Mouse (Mus musculus) v-Abl transformed pro-B cells (cell line): ENCODE measurements around the gene Serinc2.

Source experiments
- in situ Hi-C, 2 experiments: fragments of 400-800 bp; cut with MboI; formaldehyde crosslinking; loops; one replicate each; pipeline ENCODE4 v1.15.1; 2025; ENCODE audit not compliant: unreplicated experiment in 2 of 2

Gene Serinc2

DNA sequence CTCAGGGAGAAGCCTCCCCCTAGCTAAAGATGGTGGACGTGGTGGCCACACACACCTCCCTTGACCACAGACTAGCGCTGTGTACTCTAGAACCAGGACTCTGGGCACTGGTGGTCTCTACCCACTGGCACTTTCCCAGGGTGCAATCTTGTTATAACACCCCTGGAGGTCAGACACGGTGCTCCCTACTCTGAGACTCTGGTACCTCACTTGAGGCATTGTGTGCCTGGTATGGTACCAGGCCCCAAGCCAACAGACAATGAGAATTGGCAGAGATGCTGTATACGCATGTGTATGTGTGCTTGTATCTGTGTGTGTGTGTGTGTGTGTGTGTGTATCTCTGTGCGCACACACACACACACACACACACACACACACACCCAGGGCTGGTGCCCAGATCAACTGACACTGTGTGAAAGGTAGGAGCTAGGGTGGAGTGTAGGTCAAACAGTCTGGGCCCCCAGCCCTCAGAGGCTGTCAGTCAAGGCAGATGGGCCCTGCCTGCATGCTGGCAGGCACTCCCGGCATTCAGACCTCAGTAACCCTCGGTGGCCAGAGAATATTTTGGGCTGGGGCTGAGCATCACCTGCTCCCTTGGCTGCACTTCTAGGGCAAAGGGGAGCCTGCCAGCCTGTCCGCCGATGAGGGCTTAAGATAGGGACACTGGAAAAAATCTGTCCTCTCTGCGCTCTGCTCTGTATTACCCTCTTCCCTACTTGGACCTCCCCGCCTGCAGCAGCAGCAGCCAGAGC is 20.0 kb upstream of the Serinc2 start:
- in situ Hi-C loops, result loop anchor here in 1 of 2 experiments (5.0 kb wide), 1 partner anchor 582 kb away; no protein-coding TSS in a partner anchor

GRCm38 (mm10) chr4:130297123-130297529 is 18.1 kb upstream of the Serinc2 start:
- in situ Hi-C loops, result loop anchor here in 1 of 2 experiments (5.0 kb wide), 1 partner anchor 580 kb away; no protein-coding TSS in a partner anchor

DNA sequence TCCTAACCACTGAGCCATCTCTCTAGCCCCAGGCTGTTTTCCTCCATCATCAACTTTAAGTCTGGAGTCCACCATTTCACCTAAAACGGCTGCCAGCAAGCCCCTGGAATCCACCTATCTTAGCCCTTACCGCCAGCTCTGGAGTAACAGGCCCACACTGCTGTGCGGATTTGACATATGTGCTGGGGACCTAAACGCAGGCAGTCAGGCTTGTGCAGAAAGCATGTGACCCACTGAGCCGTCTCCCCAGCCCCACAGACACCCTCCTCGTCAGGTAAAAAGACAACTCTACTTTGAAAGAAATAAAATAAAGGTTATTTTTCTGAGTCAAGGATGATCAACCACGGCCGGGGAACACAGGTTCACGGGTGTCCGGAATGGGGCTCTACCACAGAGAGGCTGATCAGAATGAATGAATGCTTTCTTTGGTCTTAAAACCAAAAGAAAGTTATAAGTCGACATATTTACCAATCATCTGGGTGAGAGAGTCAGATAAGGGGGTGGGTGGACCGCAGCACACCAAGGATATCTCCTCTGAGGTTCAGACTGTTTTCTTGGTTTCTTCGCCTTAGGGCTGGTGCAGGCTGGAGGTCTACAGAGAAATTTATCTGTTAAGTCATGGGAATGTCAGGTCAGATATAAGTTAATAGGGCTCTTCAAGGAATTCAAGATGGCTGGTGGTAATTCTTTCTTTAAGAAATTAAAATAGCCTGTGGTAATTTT is 17.4 kb upstream of the Serinc2 start:
- in situ Hi-C loops, result loop anchor here in 1 of 2 experiments (5.0 kb wide), 1 partner anchor 579 kb away; no protein-coding TSS in a partner anchor

GRCm38 (mm10) chr4:130295047-130295745 is 16.2 kb upstream of the Serinc2 start:
- in situ Hi-C loops, result loop anchor here in 1 of 2 experiments (5.0 kb wide), 1 partner anchor 578 kb away; no protein-coding TSS in a partner anchor

DNA sequence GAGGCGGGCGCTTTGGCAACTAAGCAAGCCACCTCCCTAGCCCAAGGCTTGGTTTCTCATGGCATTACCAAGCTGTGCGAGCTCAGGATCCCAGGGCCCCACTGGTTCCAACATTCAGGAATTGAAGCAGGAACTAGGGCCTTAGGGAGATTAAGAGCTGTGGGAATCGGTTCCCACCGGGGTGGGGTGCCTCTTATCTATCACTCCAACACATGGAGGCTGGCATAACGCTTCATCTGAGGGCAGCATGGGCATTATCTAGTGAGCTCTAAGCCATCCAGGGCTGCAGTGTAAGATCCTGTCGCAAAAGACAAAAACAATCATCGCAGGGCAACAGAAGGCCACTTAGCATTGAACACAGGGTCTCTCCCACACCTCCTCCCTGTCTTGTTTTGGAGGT is 15.5 kb upstream of the Serinc2 start:
- in situ Hi-C loops, result loop anchor here in 1 of 2 experiments (5.0 kb wide), 1 partner anchor 97 kb away; no protein-coding TSS in a partner anchor

DNA sequence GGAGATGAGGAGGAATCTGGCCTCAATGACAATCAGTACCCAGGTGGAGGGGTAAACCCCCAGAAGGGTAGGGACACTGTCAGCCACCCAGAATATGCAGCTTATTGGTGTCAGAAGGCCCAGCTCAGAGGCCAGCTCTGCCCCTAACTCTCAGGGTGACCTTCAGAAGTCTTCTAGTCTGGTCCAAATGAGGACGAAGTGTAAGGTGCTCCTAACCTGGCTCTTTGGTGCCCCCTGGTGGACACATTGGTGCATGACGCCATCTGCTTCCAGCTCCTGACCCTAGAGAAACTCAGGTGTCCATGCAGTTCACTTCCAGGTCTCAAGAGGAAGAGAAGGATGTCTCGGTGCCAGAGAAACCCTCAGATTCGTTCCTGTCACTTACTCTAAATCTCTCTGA is 13.3 kb upstream of the Serinc2 start:
- in situ Hi-C loops, result loop anchor here in 1 of 2 experiments (5.0 kb wide), 1 partner anchor 95 kb away; no protein-coding TSS in a partner anchor

GRCm38 (mm10) chr4:130289824-130290223 is 10.8 kb upstream of the Serinc2 start:
- in situ Hi-C loops, result loop anchor here in 1 of 2 experiments (5.0 kb wide), 1 partner anchor 93 kb away; no protein-coding TSS in a partner anchor

- in situ Hi-C loops, result no loop called here
Measured at GRCm38 (mm10) chr4:130286531-130286930, 7.5 kb upstream of the Serinc2 start.

DNA sequence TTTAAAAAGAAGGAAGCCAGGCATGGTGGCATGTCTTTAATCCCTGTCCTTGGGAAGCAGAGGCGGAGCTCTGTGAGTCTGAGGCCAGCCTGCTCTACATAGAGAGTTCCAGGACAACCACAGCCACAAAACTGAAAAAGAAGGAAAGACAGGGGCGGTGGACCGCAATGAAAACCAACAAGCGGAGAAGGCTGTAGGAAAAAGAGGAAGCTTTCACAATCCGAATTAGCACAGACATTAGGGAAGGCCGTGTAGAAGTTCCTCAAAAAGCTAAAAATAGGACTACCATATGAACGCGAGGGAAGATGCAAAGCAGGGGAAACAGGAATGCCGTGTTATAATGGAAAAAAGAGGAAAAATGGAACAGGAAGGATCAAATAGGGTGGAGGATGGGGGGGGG is 4.8 kb upstream of the Serinc2 start:
- in situ Hi-C loops, result no loop called here

DNA sequence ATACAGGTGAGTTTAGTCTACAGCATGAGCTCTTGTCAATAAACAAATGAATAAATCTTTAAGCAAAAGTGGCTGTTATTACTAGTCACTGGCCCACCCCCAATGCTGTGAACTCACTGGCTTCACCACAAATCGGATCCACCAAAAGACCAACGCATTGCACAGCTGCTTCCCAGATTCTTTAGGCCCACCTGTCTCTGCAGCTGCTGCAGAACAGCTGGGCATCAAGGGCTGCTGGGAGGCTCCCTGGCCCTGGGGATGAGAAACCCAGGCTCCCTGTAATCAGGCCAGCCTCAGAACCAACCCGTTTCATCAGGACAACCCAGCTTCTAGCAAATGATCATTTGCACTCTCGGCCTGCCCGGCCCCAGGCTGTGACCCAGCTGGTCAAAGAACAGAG is 3.9 kb upstream of the Serinc2 start:
- in situ Hi-C loops, result no loop called here

GRCm38 (mm10) chr4:130276573-130277176 is 2.3 kb downstream of the Serinc2 start:
- in situ Hi-C loops, result no loop called here

DNA sequence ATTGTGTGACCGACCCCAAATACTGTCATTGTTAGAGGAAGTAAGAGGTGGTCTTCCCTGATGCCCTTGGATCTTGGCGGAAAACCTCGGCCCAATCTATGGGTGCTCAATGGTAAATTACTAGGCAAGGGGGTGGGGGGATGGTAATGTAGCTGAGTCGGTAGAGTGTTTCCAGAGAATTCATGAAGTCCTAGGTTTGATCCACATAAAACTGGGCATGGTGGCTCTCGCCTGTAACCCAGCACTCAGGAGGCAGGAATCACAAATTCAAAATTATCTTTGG is 3.2 kb downstream of the Serinc2 start:
- in situ Hi-C loops, result no loop called here

DNA sequence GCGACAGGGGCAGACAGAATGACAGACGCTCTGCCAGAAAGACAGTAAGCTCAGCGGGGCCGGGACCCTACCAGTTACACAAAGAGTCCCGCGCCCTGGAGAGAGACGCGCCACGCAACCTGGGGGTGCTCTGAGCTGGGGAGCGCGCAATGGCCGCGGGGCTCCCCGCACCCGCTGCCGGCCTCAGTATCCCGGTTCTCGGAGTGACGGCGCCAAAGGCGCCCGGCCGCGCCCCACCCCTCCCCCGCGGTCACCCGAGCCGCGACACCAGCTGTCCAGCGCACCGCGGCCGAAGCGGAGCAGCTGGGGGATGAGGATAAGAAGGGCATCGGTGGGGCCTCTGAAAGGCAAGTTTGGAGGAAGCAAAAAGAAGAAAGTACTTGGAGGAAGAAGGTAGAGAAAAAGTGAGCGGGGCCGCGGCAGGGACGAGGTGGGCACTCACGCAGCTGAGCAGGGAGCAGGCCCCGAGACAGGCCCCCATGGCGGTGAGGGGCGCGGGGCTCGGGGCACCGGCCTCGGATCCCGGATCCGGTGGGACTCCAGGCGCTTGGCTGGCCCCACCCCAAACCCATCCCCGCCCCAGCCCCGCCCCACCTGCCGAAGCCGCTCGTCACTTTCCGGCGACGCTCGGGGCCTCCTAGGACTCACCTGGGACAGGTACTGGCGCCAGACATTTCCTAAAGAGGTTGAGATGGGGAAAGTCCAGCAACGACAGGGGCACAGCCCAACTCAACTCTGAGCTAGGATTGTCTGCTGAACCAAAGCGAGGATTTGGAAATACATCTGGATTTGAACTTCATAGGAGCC is 3.8 kb downstream of the Serinc2 start:
- in situ Hi-C loops, result no loop called here

DNA sequence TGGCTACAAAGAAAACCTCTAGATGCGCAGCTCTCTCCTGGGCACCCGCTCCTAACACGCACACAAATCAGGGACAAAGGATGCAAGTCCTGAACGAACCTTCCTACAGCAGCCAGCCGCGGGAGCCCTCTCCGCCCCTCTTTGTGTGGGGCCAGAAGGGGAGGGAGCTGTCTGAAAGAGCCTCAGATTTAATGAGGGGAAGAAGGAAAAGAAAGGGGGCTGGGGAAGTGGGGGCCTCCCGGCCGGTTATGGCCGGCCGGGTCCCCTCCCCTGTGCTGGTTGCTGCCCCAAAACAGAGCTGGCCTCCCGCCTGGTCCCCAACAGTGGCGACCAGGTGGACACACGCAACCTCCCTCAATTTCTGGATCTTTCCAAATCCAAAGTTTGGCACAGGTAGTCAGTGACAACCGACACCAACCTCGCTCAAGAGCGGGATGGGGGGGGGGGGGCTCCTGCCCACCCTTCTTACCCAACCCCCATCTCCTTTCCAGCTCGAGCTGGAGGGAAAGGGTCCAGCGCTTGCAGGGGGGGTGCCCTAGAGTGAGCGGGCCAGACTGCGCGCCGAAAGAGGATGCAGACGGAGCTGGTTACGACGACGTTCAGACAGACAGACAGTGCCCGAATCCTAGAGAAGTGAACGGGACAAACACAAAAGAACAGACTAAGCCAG is 4.5 kb downstream of the Serinc2 start:
- in situ Hi-C loops, result no loop called here

GRCm38 (mm10) chr4:130273698-130274345 is 5.2 kb downstream of the Serinc2 start:
- in situ Hi-C loops, result no loop called here

- in situ Hi-C loops, result no loop called here
Measured at GRCm38 (mm10) chr4:130270611-130271347, 8.2 kb downstream of the Serinc2 start.

- in situ Hi-C loops, result no loop called here
Measured at GRCm38 (mm10) chr4:130270089-130270488, 8.9 kb downstream of the Serinc2 start.

DNA sequence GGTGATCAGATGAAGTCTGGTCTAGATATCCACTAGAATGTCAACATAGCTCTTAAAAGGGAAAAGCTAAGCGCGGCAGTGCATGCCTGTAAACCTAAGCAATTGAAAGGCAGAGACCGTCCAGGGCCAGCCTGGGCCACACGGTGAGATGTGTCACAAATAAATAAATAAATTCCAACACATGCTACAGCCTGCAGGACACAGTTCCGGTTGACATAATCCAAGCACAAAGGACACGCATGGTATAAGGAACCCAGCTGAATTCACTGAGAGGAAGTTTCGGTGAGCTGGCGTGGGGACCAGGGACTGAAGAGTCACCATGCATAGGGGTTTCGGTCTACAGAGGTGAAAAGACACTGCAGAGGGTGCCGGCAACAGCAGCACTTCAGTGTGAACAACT is 10.3 kb downstream of the Serinc2 start:
- in situ Hi-C loops, result no loop called here
